Mouse (Mus musculus) bone marrow, adult 2 months (tissue): ENCODE measurements around the gene Crot.

Source experiments
- CTCF ChIP-seq: fragments of 200-500 bp; IDR thresholded peaks from 2 replicates; pipeline ENCODE4 v1.5.1; 2011; ENCODE audit warnings: low read length, control low read depth; ENCODE audit not compliant: control insufficient read depth, insufficient read depth
- POLR2A ChIP-seq: fragments of 200-500 bp; IDR thresholded peaks from 2 replicates; pipeline ENCODE4 v1.6.1; 2011; ENCODE audit warnings: low read depth, mild to moderate bottlenecking, control low read depth, low read length, borderline replicate concordance; ENCODE audit not compliant: control insufficient read depth

- TF ChIP-seq POLR2A (no peak), CTCF (no peak)
These were observed 80.7 kb downstream of the Crot start for GRCm38 (mm10) chr5:8916400-8916799.
